Mouse (Mus musculus) lung, adult 2 months (tissue): ENCODE measurements around the gene Sppl3.

Source experiments
- CTCF ChIP-seq: fragments of 200-500 bp; IDR thresholded peaks from 2 replicates; pipeline ENCODE4 v1.5.1; 2011; ENCODE audit warnings: mild to moderate bottlenecking, low read length, control low read depth; ENCODE audit not compliant: insufficient read depth
- POLR2A ChIP-seq: fragments of 200-500 bp; IDR thresholded peaks from 2 replicates; pipeline ENCODE4 v1.6.1; 2011; ENCODE audit warnings: low read depth, mild to moderate bottlenecking, control low read depth, low read length, borderline replicate concordance; ENCODE audit errors: extremely low read depth

DNA sequence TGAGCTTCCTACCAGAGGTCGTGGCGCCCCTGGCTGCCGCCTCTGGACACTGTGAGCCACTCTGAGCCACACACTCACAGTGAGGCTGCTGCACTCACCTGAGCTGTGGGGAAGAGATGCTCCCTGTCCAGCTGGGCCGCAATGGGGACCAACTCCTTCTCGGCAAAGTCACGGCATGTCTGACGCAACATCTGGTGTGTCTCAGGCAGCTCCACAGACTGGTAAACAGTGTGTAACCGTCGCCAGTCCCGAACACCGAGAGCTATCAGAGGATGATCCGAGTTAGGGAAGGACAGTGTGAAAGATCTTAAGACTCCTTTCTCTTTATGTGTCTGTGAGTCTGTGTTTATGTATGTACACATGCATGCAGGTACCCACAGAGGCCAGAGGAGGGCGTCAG is 106.5 kb downstream of the Sppl3 start:
- no peak for TF ChIP-seq POLR2A
- TF ChIP-seq CTCF: no peak
